Mouse (Mus musculus): ENCODE measurements at regions not wholly inside any gene's neighbourhood (a gene's known extent, or its start where the extent isn't known, plus 50 kb on each side); places are given as distances from the start of the nearest gene placed in this dataset.
"Not testable (repeated sequence)": the region's sequence is repeated elsewhere in the genome, so short reads cannot be mapped to it uniquely, and the experiment has no call there.

DNA sequence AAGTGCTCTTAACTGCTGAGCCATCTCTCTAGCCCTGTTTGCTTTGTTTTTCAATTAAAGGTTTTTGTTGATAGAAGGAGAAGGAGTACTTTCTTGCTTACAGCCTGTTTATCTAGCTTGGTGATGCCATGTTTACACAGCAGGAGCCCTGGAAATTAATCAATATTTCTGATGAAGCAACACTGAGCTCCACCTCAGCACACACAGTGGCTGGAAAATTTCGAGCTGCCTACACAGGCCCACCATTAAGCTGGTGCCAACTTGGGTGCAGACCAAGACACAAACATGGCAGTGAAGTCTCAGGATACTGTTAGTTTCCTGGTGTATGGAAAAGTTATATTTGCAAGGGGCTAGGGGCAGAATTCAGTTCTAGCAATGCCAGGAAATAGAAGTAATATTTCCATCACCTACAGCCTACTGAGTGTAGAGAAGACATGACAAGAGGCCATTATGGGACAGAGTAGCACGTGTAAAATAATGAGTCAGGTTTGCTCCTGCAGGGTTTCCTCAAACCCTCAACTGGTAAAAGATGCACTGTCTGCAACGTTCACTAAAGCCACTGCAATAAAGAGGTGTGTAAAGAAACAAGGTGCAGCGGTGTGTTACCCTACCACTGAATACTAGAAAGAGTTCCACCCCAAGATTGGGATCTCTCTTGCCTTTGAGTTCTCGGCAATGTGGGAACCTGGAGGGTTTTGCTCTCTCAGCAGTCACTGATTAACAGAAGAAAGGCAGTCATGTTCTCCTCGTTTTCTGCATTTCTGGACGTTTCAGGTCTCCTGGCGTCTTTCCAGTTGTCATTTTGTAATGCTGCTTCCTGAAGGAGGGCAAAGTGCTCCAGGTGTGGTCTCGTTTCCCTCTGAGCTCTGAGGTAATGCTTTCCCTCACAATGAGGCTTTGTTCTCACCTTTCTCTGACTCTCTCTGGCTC, 108.8 kb upstream of the Fhl2 start:
- TF ChIP-seq CHD2 (IDR thresholded peaks at IDR 0.05; ENCODE audit: low read depth, low read length) (no peak), ZC3H11A (IDR thresholded peaks at IDR 0.05; ENCODE audit: borderline replicate concordance, low read depth, low read length) (no peak), ZNF384 (IDR thresholded peaks at IDR 0.05; ENCODE audit: low read depth, low read length) (no peak), MAFK (IDR thresholded peaks at IDR 0.05; ENCODE audit: insufficient read depth, low read depth, low read length) (no peak), HCFC1 (IDR thresholded peaks at IDR 0.05; ENCODE audit: borderline replicate concordance, insufficient read depth, low read length) (no peak)
- in situ Hi-C loops (cut with MboI; ENCODE audit: low sequenced_read_pairs in 2 of 2, unreplicated experiment in 2 of 2), result no loop called here
- H3K36me3 ChIP-seq (ENCODE audit: control insufficient read depth, insufficient read depth, low read length, poor library complexity, severe bottlenecking), result no peaks in the 10 kb centered on the region
- H3K9ac ChIP-seq (ENCODE audit: insufficient read depth, low read depth, low read length, poor library complexity, severe bottlenecking), result no peak overlapping the region
- no peak for DNase-seq (ENCODE audit: low read depth, low spot score)
- H3K4me1 ChIP-seq (ENCODE audit: control insufficient read depth in 2 of 2, insufficient read depth in 2 of 2, low read length in 2 of 2, poor library complexity in 1 of 2), result no peaks in the 10 kb centered on the region
- H3K9me3 ChIP-seq (ENCODE audit: control insufficient read depth, insufficient read depth, low read depth, low read length), result no peaks in the 10 kb centered on the region
- H3K27ac ChIP-seq (ENCODE audit: insufficient read depth, low read depth, low read length, poor library complexity, severe bottlenecking), result no peak overlapping the region
- H3K4me3 ChIP-seq (ENCODE audit: insufficient read depth in 1 of 2, low read depth in 1 of 2, low read length in 2 of 2, poor library complexity in 1 of 2, severe bottlenecking in 1 of 2), result no peak overlapping the region

DNA sequence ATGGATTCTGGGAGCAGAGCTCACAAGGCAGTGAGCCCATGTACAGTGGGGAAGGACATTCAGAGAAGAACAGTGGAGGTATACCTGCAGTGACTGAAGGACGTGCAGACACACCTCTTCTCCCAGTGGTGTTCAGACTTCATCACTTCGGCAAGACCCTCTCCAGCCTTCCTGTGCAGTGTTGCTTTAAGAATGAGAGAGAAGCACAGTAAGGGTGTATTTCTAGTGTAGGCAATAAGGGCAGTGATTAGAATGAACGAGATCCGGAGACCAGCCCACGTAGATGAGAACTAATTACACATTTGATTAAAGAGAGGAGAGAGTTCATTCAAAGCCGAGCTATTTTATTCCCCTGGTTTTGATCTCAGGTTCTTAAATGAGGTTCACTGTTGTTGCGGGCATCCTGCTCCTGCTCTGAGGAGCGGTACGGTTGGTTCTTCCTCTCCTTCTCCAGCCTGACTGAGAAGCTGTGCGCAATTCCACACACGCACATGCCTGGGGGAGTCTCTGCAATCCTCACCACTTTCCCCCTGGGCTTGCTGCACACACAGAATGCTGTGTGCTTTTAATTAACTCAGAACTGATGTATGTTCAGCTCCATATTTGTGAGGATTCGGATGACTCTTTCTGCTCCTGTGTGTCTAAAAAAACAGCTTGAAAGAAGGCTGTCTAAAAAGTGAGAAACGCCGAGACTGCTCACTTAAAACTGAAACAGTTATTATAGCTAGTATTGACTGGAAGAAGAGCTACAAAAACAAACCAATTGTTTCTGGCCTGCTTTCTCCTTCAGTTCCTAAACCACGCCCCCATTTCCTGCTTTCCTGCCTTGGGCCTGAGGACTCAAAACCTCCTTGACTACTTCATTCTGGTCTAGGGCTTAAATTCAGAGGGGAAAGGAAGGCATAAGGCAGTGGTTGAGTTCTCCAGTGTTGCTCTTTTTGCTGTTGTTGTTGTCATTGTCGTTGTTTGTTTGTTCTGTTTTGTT, 114.2 kb upstream of the Fhl2 start:
- no peak for DNase-seq (ENCODE audit: low read depth, low spot score)
- no peak overlapping the region for H3K4me3 ChIP-seq (ENCODE audit: insufficient read depth in 1 of 2, low read depth in 1 of 2, low read length in 2 of 2, poor library complexity in 1 of 2, severe bottlenecking in 1 of 2)
- TF ChIP-seq MAFK (IDR thresholded peaks at IDR 0.05; ENCODE audit: insufficient read depth, low read depth, low read length) (no peak), ZC3H11A (IDR thresholded peaks at IDR 0.05; ENCODE audit: borderline replicate concordance, low read depth, low read length) (no peak), HCFC1 (IDR thresholded peaks at IDR 0.05; ENCODE audit: borderline replicate concordance, insufficient read depth, low read length) (no peak), ZNF384 (IDR thresholded peaks at IDR 0.05; ENCODE audit: low read depth, low read length) (no peak)
- H3K4me1 ChIP-seq (ENCODE audit: control insufficient read depth in 2 of 2, insufficient read depth in 2 of 2, low read length in 2 of 2, poor library complexity in 1 of 2), result no peaks in the 10 kb centered on the region
- in situ Hi-C loops (cut with MboI; ENCODE audit: low sequenced_read_pairs in 2 of 2, unreplicated experiment in 2 of 2), result no loop called here
- H3K27ac ChIP-seq (ENCODE audit: insufficient read depth, low read depth, low read length, poor library complexity, severe bottlenecking), result no peak overlapping the region
- no peak overlapping the region for H3K9ac ChIP-seq (ENCODE audit: insufficient read depth, low read depth, low read length, poor library complexity, severe bottlenecking)
- H3K36me3 ChIP-seq (ENCODE audit: control insufficient read depth, insufficient read depth, low read length, poor library complexity, severe bottlenecking), result no peaks in the 10 kb centered on the region
- no peaks in the 10 kb centered on the region for H3K9me3 ChIP-seq (ENCODE audit: control insufficient read depth, insufficient read depth, low read depth, low read length)

DNA sequence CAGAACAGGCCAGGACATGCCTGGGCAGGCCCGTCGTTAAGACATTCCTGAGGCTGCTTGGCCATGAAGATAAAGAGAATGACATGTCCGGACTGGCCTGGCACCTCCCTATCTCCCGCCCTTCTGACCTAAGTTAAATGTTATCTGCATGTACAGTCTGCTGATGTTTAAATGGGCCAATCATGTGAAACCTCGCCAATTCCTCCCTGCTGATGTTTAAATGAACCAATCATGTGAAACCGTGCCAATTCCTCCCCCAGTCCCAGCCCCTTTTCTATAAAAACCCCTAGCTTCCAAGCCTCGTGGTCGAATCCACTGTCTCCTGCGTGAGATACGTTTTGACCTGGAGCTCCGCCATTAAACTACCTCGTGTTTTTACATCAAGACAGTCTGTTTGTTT, 119.5 kb upstream of the Fhl2 start:
- in situ Hi-C loops (cut with MboI; ENCODE audit: low sequenced_read_pairs in 2 of 2, unreplicated experiment in 2 of 2); H3K4me3 ChIP-seq (ENCODE audit: insufficient read depth in 1 of 2, low read depth in 1 of 2, low read length in 2 of 2, poor library complexity in 1 of 2, severe bottlenecking in 1 of 2); H3K9me3 ChIP-seq (ENCODE audit: control insufficient read depth, insufficient read depth, low read depth, low read length); H3K4me1 ChIP-seq (ENCODE audit: control insufficient read depth in 2 of 2, insufficient read depth in 2 of 2, low read length in 2 of 2, poor library complexity in 1 of 2); DNase-seq (ENCODE audit: low read depth, low spot score); H3K9ac ChIP-seq (ENCODE audit: insufficient read depth, low read depth, low read length, poor library complexity, severe bottlenecking); H3K36me3 ChIP-seq (ENCODE audit: control insufficient read depth, insufficient read depth, low read length, poor library complexity, severe bottlenecking); H3K27ac ChIP-seq (ENCODE audit: insufficient read depth, low read depth, low read length, poor library complexity, severe bottlenecking): not testable (repeated sequence)

DNA sequence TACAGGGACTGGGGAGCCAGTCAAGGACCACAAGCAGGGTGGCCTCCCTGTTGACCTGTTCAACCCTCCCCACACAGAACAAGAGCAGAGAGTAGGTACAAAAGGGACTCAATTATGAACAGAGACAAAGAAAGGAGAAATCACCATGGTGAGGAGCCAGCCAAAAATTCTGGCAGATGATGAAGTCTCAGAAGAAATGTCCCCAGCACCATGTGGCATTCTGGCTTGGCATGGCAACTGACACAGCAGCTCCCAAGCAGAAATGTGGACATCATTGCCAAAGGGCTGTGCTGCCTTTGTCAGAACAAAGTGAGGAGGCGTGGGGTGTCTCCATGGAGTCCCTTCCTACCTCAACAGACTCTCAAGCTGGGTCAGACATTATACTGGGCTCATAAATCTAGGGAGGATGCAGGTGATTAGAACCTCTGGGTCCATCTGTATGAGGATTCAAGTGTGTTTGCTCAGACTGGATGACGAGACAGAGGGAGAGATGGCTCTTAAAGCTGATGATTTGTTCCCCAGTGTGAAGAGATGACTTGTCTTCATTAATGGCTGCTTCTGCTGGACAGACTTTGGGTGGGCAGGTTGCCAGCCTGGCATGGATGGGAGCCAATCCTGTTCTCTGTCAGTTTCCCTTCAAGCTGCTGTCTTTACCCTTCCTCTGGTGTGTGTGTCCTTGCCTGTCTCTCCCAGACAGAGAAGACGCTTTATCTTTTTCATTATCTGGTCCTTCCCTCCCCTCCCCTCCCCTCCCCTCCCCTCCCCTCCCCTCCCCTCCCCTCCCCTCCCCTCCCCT, 120.5 kb upstream of the Fhl2 start:
- TF ChIP-seq HCFC1 (IDR thresholded peaks at IDR 0.05; ENCODE audit: borderline replicate concordance, insufficient read depth, low read length) (no peak), ZC3H11A (IDR thresholded peaks at IDR 0.05; ENCODE audit: borderline replicate concordance, low read depth, low read length) (no peak), MAFK (IDR thresholded peaks at IDR 0.05; ENCODE audit: insufficient read depth, low read depth, low read length) (no peak), CHD2 (IDR thresholded peaks at IDR 0.05; ENCODE audit: low read depth, low read length) (no peak)
- H3K9ac ChIP-seq (ENCODE audit: insufficient read depth, low read depth, low read length, poor library complexity, severe bottlenecking), result no peak overlapping the region
- no peak overlapping the region for H3K4me3 ChIP-seq (ENCODE audit: insufficient read depth in 1 of 2, low read depth in 1 of 2, low read length in 2 of 2, poor library complexity in 1 of 2, severe bottlenecking in 1 of 2)
- in situ Hi-C loops (cut with MboI; ENCODE audit: low sequenced_read_pairs in 2 of 2, unreplicated experiment in 2 of 2), result no loop called here
- no peaks in the 10 kb centered on the region for H3K9me3 ChIP-seq (ENCODE audit: control insufficient read depth, insufficient read depth, low read depth, low read length)
- H3K4me1 ChIP-seq (ENCODE audit: control insufficient read depth in 2 of 2, insufficient read depth in 2 of 2, low read length in 2 of 2, poor library complexity in 1 of 2), result no peaks in the 10 kb centered on the region
- DNase-seq (ENCODE audit: low read depth, low spot score), result no peak
- no peak overlapping the region for H3K27ac ChIP-seq (ENCODE audit: insufficient read depth, low read depth, low read length, poor library complexity, severe bottlenecking)
- no peaks in the 10 kb centered on the region for H3K36me3 ChIP-seq (ENCODE audit: control insufficient read depth, insufficient read depth, low read length, poor library complexity, severe bottlenecking)

DNA sequence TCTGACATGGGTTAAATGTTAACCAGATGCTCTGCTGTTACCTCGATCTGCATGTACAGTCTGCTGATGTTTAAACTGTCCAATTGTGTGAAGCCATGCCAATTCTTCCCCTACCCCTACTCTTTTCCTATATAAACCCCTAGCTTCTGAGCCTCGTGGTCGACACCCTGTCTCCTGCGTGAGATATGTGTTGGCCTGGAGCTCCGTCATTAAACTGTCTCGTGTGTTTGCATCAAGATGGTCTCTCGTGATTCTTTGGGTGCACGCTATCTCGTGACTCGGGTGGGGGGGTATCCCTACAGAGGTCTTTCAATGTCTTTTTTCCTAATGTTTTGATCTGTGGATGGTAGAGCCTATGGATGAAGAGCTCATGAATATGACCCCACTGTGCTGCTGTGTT, 110.9 kb upstream of the Nck2 start:
- H3K27ac ChIP-seq (ENCODE audit: insufficient read depth, low read depth, low read length, poor library complexity, severe bottlenecking); H3K36me3 ChIP-seq (ENCODE audit: control insufficient read depth, insufficient read depth, low read length, poor library complexity, severe bottlenecking); H3K4me1 ChIP-seq (ENCODE audit: control insufficient read depth in 2 of 2, insufficient read depth in 2 of 2, low read length in 2 of 2, poor library complexity in 1 of 2); H3K9me3 ChIP-seq (ENCODE audit: control insufficient read depth, insufficient read depth, low read depth, low read length); H3K9ac ChIP-seq (ENCODE audit: insufficient read depth, low read depth, low read length, poor library complexity, severe bottlenecking); H3K4me3 ChIP-seq (ENCODE audit: insufficient read depth in 1 of 2, low read depth in 1 of 2, low read length in 2 of 2, poor library complexity in 1 of 2, severe bottlenecking in 1 of 2); in situ Hi-C loops (cut with MboI; ENCODE audit: low sequenced_read_pairs in 2 of 2, unreplicated experiment in 2 of 2); DNase-seq (ENCODE audit: low read depth, low spot score): not testable (repeated sequence)

Measured in ES-E14 (cell line).